Mouse (Mus musculus): ENCODE measurements around the gene Mrpl36.

Gene Mrpl36

GRCm38 (mm10) chr13:73327827-73328698, at the start of gene Mrpl36, which contains the start of gene Ndufs6:
TSS of gene Mrpl36 (plus strand) at chr13:73328513.
TSS of gene Ndufs6 (minus strand) at chr13:73328542.
- DNase-seq: peak; percentile 95

GRCm38 (mm10) chr13:73279196-73279595, 49.1 kb upstream of the Mrpl36 start:
- no peak for DNase-seq

- no peak for DNase-seq
Measured at GRCm38 (mm10) chr13:73282407-73282806, 45.9 kb upstream of the Mrpl36 start.

GRCm38 (mm10) chr13:73283534-73283933, 44.8 kb upstream of the Mrpl36 start:
- no peak for DNase-seq

- DNase-seq: no peak
Measured at GRCm38 (mm10) chr13:73290206-73290605, 38.1 kb upstream of the Mrpl36 start.

- no peak for DNase-seq
Measured at GRCm38 (mm10) chr13:73291102-73291501, 37.2 kb upstream of the Mrpl36 start.

- DNase-seq: no peak
Measured at GRCm38 (mm10) chr13:73298717-73299116, 29.6 kb upstream of the Mrpl36 start.

- no peak for DNase-seq
Measured at GRCm38 (mm10) chr13:73299322-73299721, 29.0 kb upstream of the Mrpl36 start.

GRCm38 (mm10) chr13:73304729-73305128, 23.6 kb upstream of the Mrpl36 start:
- no peak for DNase-seq

GRCm38 (mm10) chr13:73305398-73306084, 22.8 kb upstream of the Mrpl36 start:
- DNase-seq: no peak

- no peak for DNase-seq
Measured at GRCm38 (mm10) chr13:73306085-73306410, 22.3 kb upstream of the Mrpl36 start.

GRCm38 (mm10) chr13:73306430-73306829, 21.9 kb upstream of the Mrpl36 start:
- no peak for DNase-seq

GRCm38 (mm10) chr13:73310183-73310929, 18.0 kb upstream of the Mrpl36 start:
- peak; percentile 45 for DNase-seq

GRCm38 (mm10) chr13:73320048-73320447, 8.3 kb upstream of the Mrpl36 start:
- no peak for DNase-seq

- DNase-seq: no peak
Measured at GRCm38 (mm10) chr13:73322626-73323025, 5.7 kb upstream of the Mrpl36 start.

GRCm38 (mm10) chr13:73323406-73323805, 4.9 kb upstream of the Mrpl36 start:
- DNase-seq: no peak

- peak; percentile 90 for DNase-seq
Measured at GRCm38 (mm10) chr13:73330844-73331501, 2.7 kb downstream of the Mrpl36 start.

GRCm38 (mm10) chr13:73331736-73332135, 3.4 kb downstream of the Mrpl36 start:
- DNase-seq: no peak

- DNase-seq: no peak
Measured at GRCm38 (mm10) chr13:73336753-73337152, 8.4 kb downstream of the Mrpl36 start.

- no peak for DNase-seq
Measured at GRCm38 (mm10) chr13:73345102-73345890, 17.0 kb downstream of the Mrpl36 start.

GRCm38 (mm10) chr13:73346131-73346530, 17.8 kb downstream of the Mrpl36 start:
- DNase-seq: no peak

- DNase-seq: no peak
Measured at GRCm38 (mm10) chr13:73346743-73347142, 18.4 kb downstream of the Mrpl36 start.

Measured in right cerebral cortex, postnatal 4 days (tissue).